Mouse (Mus musculus): Measurements from ENCODE around the gene Dab2ip.

- TF ChIP-seq CTCF (IDR thresholded peaks at IDR 0.05; ENCODE audit: low read depth), result no peak
- TF ChIP-seq EP300 (IDR thresholded peaks at IDR 0.05; ENCODE audit: low read depth), result no peak
Observed at GRCm38 (mm10) chr2:35612297-35612696, 54.2 kb downstream of the Dab2ip start.
